Mouse (Mus musculus) midbrain, embryonic 12.5 days (tissue): Measurements from ENCODE around the gene 4930438A08Rik. TPM values are rescaled to one million over a fixed set of nuclear protein-coding genes. Genes with fewer than 3 reads are reported as not detected.

Experiments
- ATAC-seq: fragments of 200-750 bp; cut with Nextera tagmentation; 2 replicates; pipeline ENCODE4 v1.8.0; 2017; ENCODE audit warnings: low read depth, moderate TSS enrichment, moderate library complexity; ENCODE audit not compliant: low FRiP score
- H3K27ac ChIP-seq: fragments of 300-500 bp; sonication (generic); replicated peaks from 2 replicates; pipeline ENCODE4 v1.5.1; 2016; ENCODE audit warnings: mild to moderate bottlenecking
- H3K27me3 ChIP-seq: fragments of 300-500 bp; sonication (generic); 2 replicates; pipeline ENCODE4 v1.6.1; 2016; ENCODE audit warnings: mild to moderate bottlenecking
- H3K36me3 ChIP-seq: fragments of 300-500 bp; sonication (generic); 2 replicates; pipeline ENCODE4 v1.6.1; 2016
- H3K4me1 ChIP-seq: fragments of 300-500 bp; sonication (generic); 2 replicates; pipeline ENCODE4 v1.6.1; 2016
- H3K4me2 ChIP-seq: fragments of 300-500 bp; sonication (generic); replicated peaks from 2 replicates; pipeline ENCODE4 v1.6.1; 2016; ENCODE audit warnings: mild to moderate bottlenecking, moderate library complexity
- H3K4me3 ChIP-seq: fragments of 300-500 bp; sonication (generic); 2 replicates; pipeline ENCODE4 v1.5.1; 2016; ENCODE audit warnings: mild to moderate bottlenecking
- H3K9ac ChIP-seq: fragments of 300-500 bp; sonication (generic); replicated peaks from 2 replicates; pipeline ENCODE4 v1.6.1; 2016; ENCODE audit warnings: mild to moderate bottlenecking, moderate library complexity
- H3K9me3 ChIP-seq: fragments of 300-500 bp; sonication (generic); 2 replicates; pipeline ENCODE4 v1.6.1; 2016; ENCODE audit warnings: mild to moderate bottlenecking
- WGBS: fragments of 180-500 bp; shearing (Covaris S2); methylation state at CpG from one replicate; pipeline ENCODE4 v1.1.7; 2016; 5-methylcytosine and 5-hydroxymethylcytosine counted together
- polyA plus RNA-seq: library from polyadenylated mRNA; unstranded; fragments of >200 nt; fragmentation: Nextera tagmentation; extraction: Ambion mirVana; gene quantifications from 2 replicates; pipeline ENCODE4 v1.2.1, GENCODE M21; 2016

The 4930438A08Rik gene
- polyA plus RNA-seq, 1 experiment from 2014 or later = 0.14 TPM

- no peaks in the 10 kb centered on the region for H3K9me3 ChIP-seq
- 65% methylated on average over 5 of the region's 5 CpGs for WGBS
- no peaks in the 10 kb centered on the region for H3K4me1 ChIP-seq
- no peaks in the 10 kb centered on the region for H3K27me3 ChIP-seq
- H3K27ac ChIP-seq = no peak overlapping the region
- H3K36me3 ChIP-seq = no peaks in the 10 kb centered on the region
- no peak for ATAC-seq
- no peak overlapping the region for H3K4me3 ChIP-seq
- no peak overlapping the region for H3K9ac ChIP-seq
- H3K4me2 ChIP-seq = no peak overlapping the region
Measured at GRCm38 (mm10) chr11:58250550-58250949, 24.0 kb upstream of the 4930438A08Rik start.

- Histone ChIP-seq H3K27me3 (no peaks in the 10 kb centered on the region), H3K4me2 (no peak overlapping the region), H3K4me1 (no peaks in the 10 kb centered on the region), H3K27ac (no peak overlapping the region), H3K9ac (no peak overlapping the region), H3K36me3 (no peaks in the 10 kb centered on the region), H3K4me3 (no peak overlapping the region), H3K9me3 (no peaks in the 10 kb centered on the region)
- 84% methylated on average over 3 of the region's 3 CpGs for WGBS
- ATAC-seq = no peak
Measured at GRCm38 (mm10) chr11:58254411-58254810, 20.2 kb upstream of the 4930438A08Rik start.

- no peak overlapping the region for H3K4me2 ChIP-seq
- H3K4me1 ChIP-seq = no peaks in the 10 kb centered on the region
- no peaks in the 10 kb centered on the region for H3K9me3 ChIP-seq
- ATAC-seq = no peak
- H3K27me3 ChIP-seq = no peaks in the 10 kb centered on the region
- WGBS = 88% methylated on average over 5 of the region's 5 CpGs
- no peak overlapping the region for H3K9ac ChIP-seq
- H3K4me3 ChIP-seq = no peak overlapping the region
- no peak overlapping the region for H3K27ac ChIP-seq
- no peaks in the 10 kb centered on the region for H3K36me3 ChIP-seq
Measured at GRCm38 (mm10) chr11:58257816-58258215, 16.8 kb upstream of the 4930438A08Rik start.

- 87% methylated on average over 4 of the region's 4 CpGs for WGBS
Measured at GRCm38 (mm10) chr11:58260156-58260555, 14.4 kb upstream of the 4930438A08Rik start.

GRCm38 (mm10) chr11:58261826-58262225 is 12.8 kb upstream of the 4930438A08Rik start:
- Histone ChIP-seq H3K4me2 (no peak overlapping the region), H3K36me3 (no peaks in the 10 kb centered on the region), H3K4me3 (no peak overlapping the region), H3K27me3 (no peaks in the 10 kb centered on the region), H3K9me3 (no peaks in the 10 kb centered on the region), H3K9ac (no peak overlapping the region), H3K4me1 (no peaks in the 10 kb centered on the region), H3K27ac (no peak overlapping the region)
- ATAC-seq = no peak
- WGBS = 91% methylated on average over 4 of the region's 4 CpGs

More at GRCm38 (mm10) chr11:58260156-58260555, 14.4 kb upstream of the 4930438A08Rik start:
- H3K4me3 ChIP-seq = no peak overlapping the region
- H3K4me1 ChIP-seq = no peaks in the 10 kb centered on the region
- H3K4me2 ChIP-seq = no peak overlapping the region
- no peaks in the 10 kb centered on the region for H3K27me3 ChIP-seq
- no peak overlapping the region for H3K9ac ChIP-seq
- ATAC-seq = no peak
- H3K36me3 ChIP-seq = no peaks in the 10 kb centered on the region
- H3K9me3 ChIP-seq = no peaks in the 10 kb centered on the region
- H3K27ac ChIP-seq = no peak overlapping the region

GRCm38 (mm10) chr11:58262336-58262735 is 12.3 kb upstream of the 4930438A08Rik start:
- no peak for ATAC-seq
- no peak overlapping the region for H3K27ac ChIP-seq
- 94% methylated on average over 3 of the region's 3 CpGs for WGBS

GRCm38 (mm10) chr11:58263516-58263915 is 11.1 kb upstream of the 4930438A08Rik start:
- Histone ChIP-seq H3K4me2 (no peak overlapping the region), H3K4me1 (no peaks in the 10 kb centered on the region), H3K36me3 (no peaks in the 10 kb centered on the region), H3K27ac (no peak overlapping the region), H3K4me3 (no peak overlapping the region), H3K9ac (no peak overlapping the region), H3K27me3 (no peaks in the 10 kb centered on the region), H3K9me3 (no peaks in the 10 kb centered on the region)
- no peak for ATAC-seq
- WGBS = 91% methylated on average over 2 of the region's 2 CpGs

More at GRCm38 (mm10) chr11:58262336-58262735, 12.3 kb upstream of the 4930438A08Rik start:
- Histone ChIP-seq H3K9me3 (no peaks in the 10 kb centered on the region), H3K27me3 (no peaks in the 10 kb centered on the region), H3K36me3 (no peaks in the 10 kb centered on the region), H3K4me3 (no peak overlapping the region), H3K4me1 (no peaks in the 10 kb centered on the region), H3K4me2 (no peak overlapping the region), H3K9ac (no peak overlapping the region)

GRCm38 (mm10) chr11:58264546-58264945 is 10.1 kb upstream of the 4930438A08Rik start:
- H3K4me2 ChIP-seq = no peak overlapping the region
- H3K4me3 ChIP-seq = no peak overlapping the region
- ATAC-seq = no peak
- no peaks in the 10 kb centered on the region for H3K36me3 ChIP-seq
- no peaks in the 10 kb centered on the region for H3K9me3 ChIP-seq
- 87% methylated on average over 9 of the region's 9 CpGs for WGBS
- no peaks in the 10 kb centered on the region for H3K4me1 ChIP-seq
- H3K9ac ChIP-seq = no peak overlapping the region
- H3K27ac ChIP-seq = no peak overlapping the region
- no peaks in the 10 kb centered on the region for H3K27me3 ChIP-seq

- Histone ChIP-seq H3K4me3 (no peak overlapping the region), H3K27ac (no peak overlapping the region), H3K36me3 (no peaks in the 10 kb centered on the region), H3K27me3 (no peaks in the 10 kb centered on the region), H3K4me1 (no peaks in the 10 kb centered on the region), H3K4me2 (no peak overlapping the region), H3K9ac (no peak overlapping the region), H3K9me3 (no peaks in the 10 kb centered on the region)
- WGBS = 95% methylated on average over 3 of the region's 3 CpGs
- ATAC-seq = no peak
Measured at GRCm38 (mm10) chr11:58268285-58268684, 6.3 kb upstream of the 4930438A08Rik start.

- ATAC-seq = no peak
- Histone ChIP-seq H3K27ac (no peak overlapping the region), H3K9ac (no peak overlapping the region), H3K4me3 (no peak overlapping the region), H3K27me3 (no peaks in the 10 kb centered on the region), H3K36me3 (no peaks in the 10 kb centered on the region), H3K4me1 (no peaks in the 10 kb centered on the region), H3K9me3 (no peaks in the 10 kb centered on the region), H3K4me2 (no peak overlapping the region)
- WGBS = 75% methylated on average over 4 of the region's 4 CpGs
Measured at GRCm38 (mm10) chr11:58275756-58276155, 1.2 kb downstream of the 4930438A08Rik start.

- WGBS = 88% methylated on average over 13 of the region's 13 CpGs
Measured at GRCm38 (mm10) chr11:58281970-58282496, 7.4 kb downstream of the 4930438A08Rik start.

GRCm38 (mm10) chr11:58282518-58282917 is 7.9 kb downstream of the 4930438A08Rik start:
- Histone ChIP-seq H3K4me2 (no peak overlapping the region), H3K4me3 (no peak overlapping the region), H3K27me3 (no peaks in the 10 kb centered on the region), H3K9me3 (no peaks in the 10 kb centered on the region), H3K4me1 (no peaks in the 10 kb centered on the region), H3K36me3 (no peaks in the 10 kb centered on the region), H3K27ac (no peak overlapping the region), H3K9ac (no peak overlapping the region)
- 85% methylated on average over 5 of the region's 5 CpGs for WGBS
- ATAC-seq = no peak

More at GRCm38 (mm10) chr11:58281970-58282496, 7.4 kb downstream of the 4930438A08Rik start:
- Histone ChIP-seq H3K9ac (no peak overlapping the region), H3K4me2 (no peak overlapping the region), H3K36me3 (no peaks in the 10 kb centered on the region), H3K9me3 (no peaks in the 10 kb centered on the region), H3K4me1 (no peaks in the 10 kb centered on the region), H3K4me3 (no peak overlapping the region), H3K27ac (no peak overlapping the region), H3K27me3 (no peaks in the 10 kb centered on the region)
- no peak for ATAC-seq
